Mouse (Mus musculus) kidney, postnatal 25 days (tissue): Measurements from ENCODE around the gene Uox.

Source experiments
- DNase-seq, 2 experiments: peaks; one replicate each; pipeline ENCODE4 v3.0.0; 2021; ENCODE audit warnings: mixed read lengths in 2 of 2

The Uox gene

GRCm38 (mm10) chr3:146628227-146628982 is 58.2 kb downstream of the Uox start:
- DNase-seq, result no peak

DNA sequence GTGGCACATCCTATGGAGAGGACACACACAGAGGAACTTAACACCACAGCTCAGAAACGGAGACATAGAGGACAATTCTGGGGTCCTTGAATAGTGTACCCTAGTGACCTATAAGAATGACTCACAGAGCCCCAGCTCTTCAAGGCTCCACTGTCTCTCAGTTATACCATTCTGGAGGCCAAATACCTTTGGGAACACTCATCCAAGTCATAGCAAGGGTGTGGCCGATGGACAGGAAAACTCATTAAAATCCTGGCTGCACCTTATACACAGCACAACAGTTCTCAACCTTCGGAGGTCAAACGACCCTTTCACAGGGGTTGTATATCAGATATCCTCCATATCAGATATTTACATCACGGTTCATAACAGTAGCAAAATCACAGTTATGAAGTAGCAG is 62.3 kb downstream of the Uox start:
- no peak for DNase-seq

GRCm38 (mm10) chr3:146641818-146642427 is 71.7 kb downstream of the Uox start:
- DNase-seq, result no peak

GRCm38 (mm10) chr3:146649311-146649894 is 79.2 kb downstream of the Uox start:
- DNase-seq, result no peak

GRCm38 (mm10) chr3:146650716-146651115 is 80.5 kb downstream of the Uox start:
- no peak for DNase-seq

GRCm38 (mm10) chr3:146651217-146651616 is 81.0 kb downstream of the Uox start, which contains the start of gene 4930503B20Rik:
TSS of gene 4930503B20Rik (minus strand) at chr3:146651317.
- no peak for DNase-seq

- no peak for DNase-seq
These were observed 82.2 kb downstream of the Uox start for GRCm38 (mm10) chr3:146652431-146652830.

GRCm38 (mm10) chr3:146653692-146654091 is 83.5 kb downstream of the Uox start:
- no peak for DNase-seq

DNA sequence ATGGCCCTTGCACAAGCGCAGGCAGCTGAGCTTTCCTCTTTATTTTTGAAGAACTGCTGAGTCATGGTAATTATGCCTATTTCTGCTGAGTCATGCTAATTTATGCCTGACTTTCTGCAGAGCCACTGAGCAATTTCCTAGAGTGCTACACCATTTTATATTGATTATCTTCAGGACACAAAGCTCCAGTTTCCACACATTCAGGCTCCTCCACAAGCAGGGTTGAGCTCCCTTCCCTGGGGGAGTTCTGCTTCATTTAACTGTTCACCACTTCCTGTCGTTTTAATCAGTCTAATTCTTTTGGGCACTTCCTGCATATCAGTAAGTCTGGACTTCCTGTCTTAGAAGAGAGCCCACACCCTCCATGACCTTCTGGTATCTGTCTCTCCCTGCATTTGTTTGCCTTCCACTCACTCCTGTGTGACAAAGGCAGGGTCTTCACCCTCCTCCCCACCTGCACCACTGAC is 84.9 kb downstream of the Uox start:
- DNase-seq, result no peak

DNA sequence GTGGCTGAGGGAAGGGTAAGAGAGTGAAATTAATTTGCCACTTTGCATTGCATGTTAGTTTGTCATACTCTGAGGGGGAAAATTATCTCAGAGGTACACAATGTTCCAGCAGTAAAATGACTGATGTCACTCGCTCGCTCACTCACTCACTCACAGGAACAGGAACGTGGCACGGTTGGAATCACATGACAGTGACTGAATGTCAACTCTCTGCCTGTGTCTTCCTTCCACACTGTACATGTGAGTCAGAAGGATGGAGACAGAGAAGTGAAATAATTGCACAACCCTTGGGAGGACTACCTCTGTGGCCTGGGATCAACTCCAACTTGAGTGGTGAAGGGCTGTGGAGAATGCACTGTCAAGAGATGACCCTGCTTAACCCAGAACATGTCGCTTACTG is 87.2 kb downstream of the Uox start:
- DNase-seq, result no peak

DNA sequence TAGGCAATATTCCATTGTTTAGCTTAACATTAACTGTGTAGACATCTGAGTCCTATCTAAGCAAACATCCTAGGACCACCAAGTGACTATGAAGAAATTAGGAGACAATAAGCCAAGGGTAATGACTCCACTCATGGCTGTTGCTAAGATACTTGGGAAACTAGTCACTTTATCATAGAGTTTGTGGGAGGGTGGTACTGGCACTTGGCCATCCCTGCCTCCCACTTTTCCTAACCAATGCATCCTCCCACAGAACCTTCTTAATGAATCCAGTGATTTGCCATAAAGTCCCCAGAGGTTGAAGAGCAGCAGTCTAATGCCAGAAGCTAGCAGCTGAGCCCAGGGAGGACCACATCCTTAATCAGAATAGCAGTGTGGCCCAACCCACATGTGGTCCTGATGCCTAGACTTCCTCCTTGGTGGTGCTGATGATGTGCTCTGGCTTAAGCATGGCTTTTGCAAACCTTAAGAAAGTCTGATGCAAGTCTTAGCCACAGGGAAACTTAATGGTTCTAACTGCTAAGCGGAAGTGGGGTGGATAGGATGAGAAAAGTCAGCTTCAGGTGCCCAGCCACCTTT is 87.9 kb downstream of the Uox start:
- DNase-seq, result no peak

- DNase-seq, result no peak
These were observed 89.1 kb downstream of the Uox start for GRCm38 (mm10) chr3:146659321-146659720.

- DNase-seq, result no peak
These were observed 90.8 kb downstream of the Uox start for GRCm38 (mm10) chr3:146661001-146661400.

DNA sequence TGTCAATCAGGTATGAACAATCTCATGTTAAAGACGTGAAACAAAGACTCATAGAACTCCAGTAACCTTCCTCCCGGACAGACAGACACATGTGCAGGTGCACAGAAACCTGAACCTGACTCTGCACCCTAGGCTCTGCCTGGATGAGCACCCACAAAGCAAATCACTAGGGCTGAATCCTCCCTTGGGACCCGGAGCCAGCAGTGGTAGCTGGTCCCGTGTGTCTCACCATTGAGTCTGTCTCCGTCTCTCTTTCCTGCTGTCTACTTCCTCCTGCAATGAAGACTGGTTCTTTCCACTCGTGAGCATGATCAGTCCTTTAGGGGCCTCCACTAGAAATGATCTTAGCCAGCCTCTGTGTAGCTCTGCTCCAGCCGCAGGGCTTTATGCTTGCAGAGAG is 91.7 kb downstream of the Uox start:
- no peak for DNase-seq

DNA sequence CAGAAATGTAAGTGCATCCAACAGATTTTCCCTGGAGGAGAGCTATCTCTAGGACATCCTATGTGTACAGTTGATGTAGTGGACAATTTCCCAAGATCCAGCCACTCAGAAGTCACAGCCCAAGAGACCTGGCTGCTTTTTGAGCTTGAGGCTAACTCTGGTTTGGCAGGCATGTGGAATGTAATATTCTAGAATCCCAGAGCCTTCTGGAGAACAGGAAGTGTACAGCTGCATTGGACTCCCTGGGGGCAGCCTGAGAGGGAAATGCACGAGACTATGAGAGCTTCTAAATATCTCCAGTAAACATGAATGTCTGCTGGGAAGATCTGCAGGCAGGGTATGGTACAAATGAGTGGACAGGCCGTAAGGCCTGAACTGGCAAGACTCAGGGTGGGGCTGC is 100.9 kb downstream of the Uox start:
- no peak for DNase-seq

GRCm38 (mm10) chr3:146675101-146675500 is 104.9 kb downstream of the Uox start:
- DNase-seq, result no peak

GRCm38 (mm10) chr3:146676193-146676592 is 106.0 kb downstream of the Uox start:
- DNase-seq, result no peak

GRCm38 (mm10) chr3:146679646-146680045 is 109.4 kb downstream of the Uox start:
- DNase-seq, result no peak

GRCm38 (mm10) chr3:146680625-146681024 is 110.4 kb downstream of the Uox start:
- no peak for DNase-seq

DNA sequence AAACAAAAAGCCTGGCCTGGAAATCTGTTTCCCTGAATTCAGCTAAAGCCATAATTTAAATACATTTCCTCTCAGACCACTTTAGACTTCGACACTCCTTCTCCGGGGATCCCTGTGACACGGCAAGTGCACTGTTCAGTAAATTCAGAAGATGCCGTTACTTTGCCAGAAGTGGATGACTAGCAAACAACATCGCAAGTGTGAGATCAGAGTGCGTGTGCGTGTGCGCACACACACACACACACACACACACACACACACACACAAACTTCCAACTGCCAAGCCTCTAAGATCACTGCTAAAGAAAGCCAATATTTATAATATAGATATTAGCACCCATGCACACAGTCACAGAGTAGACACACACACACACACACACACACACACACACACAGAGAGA is 111.5 kb downstream of the Uox start:
- no peak for DNase-seq
